ENCODE assay signal across 30 mouse cellular contexts in the genomic region with DNA sequence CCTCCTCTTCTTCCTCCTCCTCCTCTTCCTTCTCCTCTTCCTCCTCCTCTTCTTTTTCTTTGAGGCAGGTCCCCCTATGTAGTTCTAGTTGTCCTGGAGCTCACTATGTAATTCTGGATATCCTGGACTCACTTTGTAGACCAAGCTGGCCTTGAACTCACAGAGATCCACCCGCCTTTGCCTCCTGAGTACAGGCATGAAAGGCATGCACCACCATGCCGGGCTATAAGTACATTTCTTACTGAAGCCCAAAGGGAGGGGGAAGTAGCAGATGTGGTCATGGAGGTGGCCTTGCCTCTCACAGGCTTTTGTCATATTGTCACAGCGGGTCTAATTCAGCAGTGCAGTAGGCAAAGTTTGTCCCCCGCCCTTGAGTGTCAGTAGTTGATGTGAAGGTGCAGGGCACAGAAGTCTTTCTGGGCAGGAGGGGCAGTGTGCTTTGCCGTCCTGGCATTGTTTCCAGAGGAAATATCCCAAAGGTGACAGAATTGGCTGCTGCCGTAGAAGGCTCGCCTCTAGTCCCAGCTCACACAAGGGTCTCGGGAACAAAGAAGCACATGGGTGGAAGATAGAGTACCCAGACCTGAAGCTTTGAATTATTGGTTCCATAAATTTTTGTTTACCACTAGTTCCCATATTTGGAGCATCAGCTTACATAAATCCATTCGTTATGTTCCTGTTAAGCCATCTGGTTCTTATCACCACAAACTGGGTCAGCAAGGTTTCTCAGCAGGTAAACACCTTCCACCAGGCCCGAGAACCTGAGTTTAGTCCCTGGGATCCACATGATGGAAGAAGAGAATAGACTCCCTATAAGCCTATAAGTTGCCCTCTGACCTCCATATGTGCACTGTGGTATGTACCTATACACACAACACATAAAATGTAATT.
DNase-seq lines count a peak whose midpoint lies in the region; ATAC-seq lines count a peak whose summit lies in the region.
"Had no signal": no experiment of that assay in that cellular context is flagged by ENCODE, and none has a peak within 500 bp of the region (broad histone marks: within the 10 kb centered on the region; RNA-seq: fewer than 3 reads in every experiment).

No protein-coding gene starts in this region.

- ATAC-seq in midbrain, embryonic 11.5 days (ENCODE audit: low FRiP score): no peak
- ATAC-seq in midbrain, embryonic 13.5 days: no peak
- ATAC-seq: forebrain, postnatal 0 days; hindbrain, embryonic 16.5 days; Patski had no signal

- H3K9ac ChIP-seq in midbrain, embryonic 11.5 days (ENCODE audit: low read length): no peak overlapping the region
- no peak overlapping the region for H3K9ac ChIP-seq in midbrain, embryonic 13.5 days (replicated peaks)
- H3K9ac ChIP-seq: embryonic facial prominence, embryonic 15.5 days; forebrain, embryonic 12.5 days; forebrain, postnatal 0 days; kidney, embryonic 15.5 days; limb, embryonic 15.5 days; liver, embryonic 13.5 days; neural tube, embryonic 12.5 days had no signal

- peak; percentile 47 for DNase-seq in cerebellum, adult 11 months
- no peak for DNase-seq in cerebellum, postnatal 4 days (ENCODE audit: low spot score in 2 of 2)
- peak; percentile 51 for DNase-seq in midbrain, embryonic 11.5 days (ENCODE audit: low spot score, missing footprints)
- peak; percentile 63 to 71 for DNase-seq in cerebellum, postnatal 25 days
- no peak for DNase-seq in left cerebral cortex, adult 18-20 months (ENCODE audit: low spot score in 2 of 2)
- DNase-seq in gastrocnemius, postnatal 14 days: no peak
- DNase-seq: adrenal gland, postnatal 14 days; forebrain, postnatal 0 days; kidney, adult 18-20 months; kidney, postnatal 36 days; layer of hippocampus, postnatal 36 days; liver, embryonic 13.5 days; right cerebral cortex, adult 18-20 months; right cerebral cortex, postnatal 4 days; thymus, adult 2 months; thymus, postnatal 4 days had no signal

- no peaks in the 10 kb centered on the region for H3K9me3 ChIP-seq in midbrain, embryonic 11.5 days (ENCODE audit: control insufficient read depth, low read length)
- no peaks in the 10 kb centered on the region for H3K9me3 ChIP-seq in midbrain, embryonic 13.5 days
- H3K9me3 ChIP-seq: embryonic facial prominence, embryonic 10.5 days; embryonic facial prominence, embryonic 15.5 days; forebrain, embryonic 12.5 days; G1E; kidney, embryonic 15.5 days; limb, embryonic 10.5 days; limb, embryonic 15.5 days; liver, embryonic 13.5 days; midbrain, embryonic 10.5 days; neural tube, embryonic 12.5 days had no signal

- no peaks in the 10 kb centered on the region for H3K36me3 ChIP-seq in midbrain, embryonic 11.5 days (ENCODE audit: control insufficient read depth, insufficient read depth, low read length)
- no peaks in the 10 kb centered on the region for H3K36me3 ChIP-seq in midbrain, embryonic 13.5 days
- H3K36me3 ChIP-seq: embryonic facial prominence, embryonic 10.5 days; embryonic facial prominence, embryonic 15.5 days; forebrain, embryonic 12.5 days; kidney, embryonic 15.5 days; limb, embryonic 10.5 days; limb, embryonic 15.5 days; midbrain, embryonic 10.5 days; neural tube, embryonic 12.5 days had no signal

- peaks cover 8% of the 10 kb centered on the region for H3K4me1 ChIP-seq in midbrain, embryonic 11.5 days (ENCODE audit: control insufficient read depth, insufficient read depth, low read length)
- H3K4me1 ChIP-seq in midbrain, embryonic 13.5 days (replicated peaks): peaks cover 12% of the 10 kb centered on the region

- intact Hi-C loops in gastrocnemius, postnatal 14 days (cut with DNase I; ENCODE audit: low total_unique reads): no loop called here

- WGBS in midbrain, embryonic 11.5 days: 79% methylated on average over 10 of the region's 10 CpGs
- WGBS in midbrain, embryonic 13.5 days: 81% methylated on average over 10 of the region's 10 CpGs

- no peak overlapping the region for H3K4me3 ChIP-seq in midbrain, embryonic 11.5 days (ENCODE audit: low read depth, low read length)
- no peak overlapping the region for H3K4me3 ChIP-seq in midbrain, embryonic 13.5 days (replicated peaks)
- H3K4me3 ChIP-seq: embryonic facial prominence, embryonic 10.5 days; embryonic facial prominence, embryonic 15.5 days; forebrain, embryonic 12.5 days; kidney, embryonic 15.5 days; layer of hippocampus, adult 2 months; limb, embryonic 10.5 days; limb, embryonic 15.5 days; liver, embryonic 13.5 days; midbrain, embryonic 10.5 days; myocyte; neural tube, embryonic 12.5 days had no signal

- no peak overlapping the region for H3K27ac ChIP-seq in midbrain, embryonic 11.5 days (ENCODE audit: low read depth, low read length)
- no peak overlapping the region for H3K27ac ChIP-seq in midbrain, embryonic 13.5 days
- H3K27ac ChIP-seq: embryonic facial prominence, embryonic 10.5 days; embryonic facial prominence, embryonic 15.5 days; forebrain, embryonic 12.5 days; kidney, embryonic 15.5 days; limb, embryonic 10.5 days; limb, embryonic 15.5 days; liver, embryonic 13.5 days; midbrain, embryonic 10.5 days; neural tube, embryonic 12.5 days had no signal

- H3K27me3 ChIP-seq in midbrain, embryonic 11.5 days (ENCODE audit: control insufficient read depth, insufficient read depth, low read length): no peaks in the 10 kb centered on the region
- 0 out of 2 replicates have a peak, but pooled peaks cover 2% of the 10 kb centered on the region for H3K27me3 ChIP-seq in midbrain, embryonic 13.5 days
- H3K27me3 ChIP-seq: embryonic facial prominence, embryonic 15.5 days; kidney, embryonic 15.5 days; limb, embryonic 15.5 days; liver, embryonic 13.5 days; neural tube, embryonic 12.5 days; Patski had no signal

- H3K4me2 ChIP-seq in midbrain, embryonic 11.5 days: no peak overlapping the region
- H3K4me2 ChIP-seq in midbrain, embryonic 13.5 days (replicated peaks): no peak overlapping the region
- H3K4me2 ChIP-seq: embryonic facial prominence, embryonic 15.5 days; forebrain, embryonic 12.5 days; kidney, embryonic 15.5 days; limb, embryonic 15.5 days; liver, embryonic 13.5 days; neural tube, embryonic 12.5 days had no signal

Comparison
In these comparisons a context has a peak if more than half of its experiments do, and no peak if none do; other contexts are left out.
1. DNase-seq: peak in cerebellum, adult 11 months (single experiment), midbrain, embryonic 11.5 days (single experiment) and cerebellum, postnatal 25 days (2 of 2); none in cerebellum, postnatal 4 days (0 of 2), left cerebral cortex, adult 18-20 months (0 of 2) and gastrocnemius, postnatal 14 days (single experiment).